Comparison of ENCODE assay signal across 7 mouse cellular contexts in the genomic region with DNA sequence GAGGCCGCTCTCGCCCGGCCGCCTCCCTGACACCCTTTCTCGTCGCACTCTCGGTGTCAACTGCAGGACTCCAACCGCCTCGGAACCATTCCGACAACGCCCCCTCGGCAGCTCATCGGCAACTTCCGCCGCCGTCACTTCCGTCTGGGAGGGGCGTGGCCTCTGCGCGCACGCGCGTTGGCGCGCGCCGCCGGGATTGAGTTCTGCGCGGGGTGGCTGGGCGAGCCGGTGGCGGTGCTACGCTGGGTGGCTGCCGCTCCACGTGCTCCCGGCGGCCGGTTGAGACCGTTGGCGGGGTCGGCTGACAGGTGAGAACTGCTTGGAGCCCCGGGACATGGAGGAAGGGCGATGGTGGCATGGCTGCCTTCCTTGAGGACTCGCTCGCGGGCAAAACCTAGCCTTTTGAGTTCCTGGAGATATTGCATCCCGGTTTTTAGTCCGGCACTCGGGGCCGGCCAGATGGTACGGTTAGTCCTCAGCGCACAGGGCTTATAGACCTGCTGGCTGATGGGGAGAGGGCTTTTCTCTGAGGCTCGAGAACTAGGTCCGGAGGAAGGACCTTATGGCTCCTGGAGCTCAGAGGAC. TPM values are rescaled to one million over a fixed set of nuclear protein-coding genes. Genes with fewer than 3 reads are reported as not detected.
DNase-seq lines count a peak whose midpoint lies in the region; ATAC-seq lines count a peak whose summit lies in the region.

Gene Zbtb49, minus strand, starts transcription at position 130 of the 585 bp plus-strand sequence.
Gene Lyar, plus strand, starts transcription at position 143 of the 585 bp plus-strand sequence.

- H3K4me3 ChIP-seq in embryonic facial prominence, embryonic 10.5 days: peak within 1 kb of the TSS; percentile 96
- peak within 1 kb of the TSS; percentile 93 for H3K4me3 ChIP-seq in limb, embryonic 10.5 days
- peak within 1 kb of the TSS; percentile 98 for H3K4me3 ChIP-seq in midbrain, embryonic 13.5 days (replicated peaks)

- no peaks in the 10 kb centered on the region for H3K27me3 ChIP-seq in embryonic facial prominence, embryonic 10.5 days (replicated peaks; ENCODE audit: low read depth, poor library complexity, severe bottlenecking)
- H3K27me3 ChIP-seq in limb, embryonic 10.5 days (ENCODE audit: low read depth, poor library complexity, severe bottlenecking): no peaks in the 10 kb centered on the region
- no peaks in the 10 kb centered on the region for H3K27me3 ChIP-seq in midbrain, embryonic 13.5 days

- H3K9me3 ChIP-seq in embryonic facial prominence, embryonic 10.5 days: no peaks in the 10 kb centered on the region
- no peaks in the 10 kb centered on the region for H3K9me3 ChIP-seq in limb, embryonic 10.5 days (replicated peaks)
- H3K9me3 ChIP-seq in midbrain, embryonic 13.5 days: no peaks in the 10 kb centered on the region

- WGBS in embryonic facial prominence, embryonic 10.5 days: under 1% methylated on average over 55 of the region's 55 CpGs
- WGBS in limb, embryonic 10.5 days: under 1% methylated on average over 55 of the region's 55 CpGs
- under 1% methylated on average over 55 of the region's 55 CpGs for WGBS in midbrain, embryonic 13.5 days

- peak; percentile 98 for DNase-seq in adrenal gland, postnatal 10 days
- DNase-seq in embryonic facial prominence, embryonic 10.5 days (ENCODE audit: low spot score): peak; percentile 95
- DNase-seq in kidney, adult 11 months: peak; percentile 88
- DNase-seq in limb, embryonic 10.5 days (ENCODE audit: low spot score): peak; percentile 99
- peak; percentile 96 for DNase-seq in spleen, adult 12 weeks (ENCODE audit: low spot score)

- peak within 1 kb of the TSS; percentile 93 for H3K4me2 ChIP-seq in midbrain, embryonic 13.5 days (replicated peaks)

- peaks cover 30% of the 10 kb centered on the region for H3K4me1 ChIP-seq in embryonic facial prominence, embryonic 10.5 days
- H3K4me1 ChIP-seq in limb, embryonic 10.5 days: peaks cover 22% of the 10 kb centered on the region
- H3K4me1 ChIP-seq in midbrain, embryonic 13.5 days (replicated peaks): peaks cover 30% of the 10 kb centered on the region

- peak within 1 kb of the TSS; percentile 93 for H3K9ac ChIP-seq in midbrain, embryonic 13.5 days (replicated peaks)

- H3K36me3 ChIP-seq in embryonic facial prominence, embryonic 10.5 days (replicated peaks): peaks cover 52% of the 10 kb centered on the region
- peaks cover 46% of the 10 kb centered on the region for H3K36me3 ChIP-seq in limb, embryonic 10.5 days
- peaks cover 27% of the 10 kb centered on the region for H3K36me3 ChIP-seq in midbrain, embryonic 13.5 days

- ATAC-seq in granulocyte monocyte progenitor cell, adult 5-6 weeks (replicated peaks; ENCODE audit: poor library complexity, severe bottlenecking): peak; percentile 86
- ATAC-seq in midbrain, embryonic 13.5 days: peak; percentile 93

- H3K27ac ChIP-seq in embryonic facial prominence, embryonic 10.5 days (replicated peaks): peak within 1 kb of the TSS; percentile 88
- H3K27ac ChIP-seq in limb, embryonic 10.5 days: peak within 1 kb of the TSS; percentile 88
- peak within 1 kb of the TSS; percentile 81 for H3K27ac ChIP-seq in midbrain, embryonic 13.5 days

RNA-seq across cellular contexts. Expression of gene Zbtb49, which starts in this region (rescaled TPM):
- total RNA-seq in adrenal gland, postnatal 10 days (2021): 10 to 100 TPM in 1 of 2 experiments, 1 to 10 TPM in 1; 7.0 to 12.4 TPM
- 19.1 and 20.7 TPM in 2 replicates for polyA plus RNA-seq in embryonic facial prominence, embryonic 10.5 days (2016; fragmentation: Nextera tagmentation; extraction: Ambion mirVana)
- total RNA-seq in granulocyte monocyte progenitor cell, adult 5-6 weeks (2014; fragmentation: Nextera tagmentation): 4.5 and 6.5 TPM in 2 replicates
- total RNA-seq in granulocyte monocyte progenitor cell, adult 5-6 weeks (2017): 3.3 and 7.5 TPM in 2 replicates
- 16.5 and 19.2 TPM in 2 replicates for polyA plus RNA-seq in limb, embryonic 10.5 days (2016; fragmentation: Nextera tagmentation; extraction: Ambion mirVana)
- polyA plus RNA-seq in midbrain, embryonic 13.5 days (2015; fragmentation: Nextera tagmentation; extraction: Ambion mirVana): 26.2 and 26.4 TPM in 2 replicates

RNA-seq across cellular contexts. Expression of gene Lyar, which starts in this region (rescaled TPM):
- total RNA-seq in adrenal gland, postnatal 10 days (2021): 10 to 100 TPM; 17.4 to 23.5 TPM
- polyA plus RNA-seq in embryonic facial prominence, embryonic 10.5 days (2016; fragmentation: Nextera tagmentation; extraction: Ambion mirVana): 193 and 201 TPM in 2 replicates
- 92.9 and 121 TPM in 2 replicates for total RNA-seq in granulocyte monocyte progenitor cell, adult 5-6 weeks (2014; fragmentation: Nextera tagmentation)
- 133 and 160 TPM in 2 replicates for total RNA-seq in granulocyte monocyte progenitor cell, adult 5-6 weeks (2017)
- 170 and 208 TPM in 2 replicates for polyA plus RNA-seq in limb, embryonic 10.5 days (2016; fragmentation: Nextera tagmentation; extraction: Ambion mirVana)
- polyA plus RNA-seq in midbrain, embryonic 13.5 days (2015; fragmentation: Nextera tagmentation; extraction: Ambion mirVana): 66.9 and 76.9 TPM in 2 replicates

Comparison
In these comparisons a context has a peak if more than half of its experiments do, and no peak if none do; other contexts are left out.
1. Peak in every context shown above with its lines: DNase-seq, ATAC-seq, H3K4me3 ChIP-seq and H3K27ac ChIP-seq.